Mouse (Mus musculus): Measurements from ENCODE around the gene Bpifb4. TPM values are rescaled to one million over a fixed set of nuclear protein-coding genes. Genes with fewer than 3 reads are reported as not detected.

The Bpifb4 gene
- not detected in 2 replicates for polyA plus RNA-seq (2012; rRNA removed)

DNA sequence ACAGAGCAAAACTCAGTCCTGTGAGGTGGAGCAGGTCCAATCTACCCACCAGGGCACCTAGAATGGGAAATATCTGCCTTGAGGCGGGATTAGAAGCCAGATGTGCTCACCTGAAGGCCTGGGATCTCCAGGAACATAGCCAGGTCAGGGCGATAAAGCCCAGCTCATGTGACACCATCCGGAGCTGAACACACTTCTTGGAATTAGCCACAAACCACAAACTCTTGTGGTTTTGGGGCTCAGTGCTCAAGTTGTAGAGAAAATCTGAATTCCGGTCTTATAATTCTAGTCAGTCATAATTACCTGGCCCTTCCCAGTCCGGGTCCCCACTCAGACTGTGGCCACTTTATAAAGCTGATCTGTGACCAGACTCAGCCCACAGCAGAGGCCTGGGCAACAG, at the start of gene Bpifb4:
Gene Bpifb4, plus strand, starts transcription at position 370 of the 400 bp plus-strand sequence.
- DNase-seq (ENCODE audit: low spot score): no peak

DNA sequence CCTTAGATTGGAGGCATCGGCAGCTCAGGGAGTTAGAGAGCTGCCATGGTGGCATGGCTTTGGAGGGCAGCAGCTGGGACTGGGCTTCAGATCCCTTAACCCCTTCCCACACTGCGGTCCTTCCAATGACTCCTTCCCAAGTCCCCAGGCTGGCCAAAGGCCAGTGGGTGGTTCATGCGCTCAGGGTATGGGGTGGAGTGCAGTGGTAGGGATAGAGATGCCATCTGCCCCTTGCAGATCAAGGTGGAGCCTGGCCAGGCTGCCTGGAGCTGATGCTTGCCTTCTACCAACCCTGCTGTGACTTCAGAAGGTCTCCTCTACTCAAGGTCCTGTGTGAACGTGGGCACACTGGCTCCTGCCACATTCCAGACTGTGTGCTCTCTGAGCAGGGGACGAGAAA, 38.9 kb upstream of the Bpifb4 start:
- DNase-seq (ENCODE audit: low spot score): no peak

DNA sequence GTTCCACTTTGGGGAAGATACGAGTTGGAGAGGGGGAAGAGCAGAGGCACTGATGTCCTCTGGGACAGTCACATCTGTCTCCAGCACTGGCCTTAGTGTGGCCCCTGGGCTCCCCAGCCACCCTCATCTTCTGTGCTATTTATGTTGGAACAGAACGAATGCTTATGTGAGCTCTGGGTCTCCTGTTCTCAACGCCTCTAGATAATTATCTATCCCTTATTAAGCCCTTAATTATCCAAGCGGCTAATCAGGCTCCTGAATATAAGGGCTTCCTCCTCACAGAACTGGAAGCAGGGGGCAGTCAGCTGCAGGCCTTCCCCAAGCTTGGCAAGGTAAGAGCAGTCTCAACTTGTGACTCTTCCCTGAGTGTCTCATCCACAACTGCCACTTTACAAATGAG, 37.9 kb upstream of the Bpifb4 start, which contains the start of gene Bpifb6:
Gene Bpifb6, plus strand, starts transcription at position 301 of the 400 bp plus-strand sequence.
- no peak for DNase-seq (ENCODE audit: low spot score)

DNA sequence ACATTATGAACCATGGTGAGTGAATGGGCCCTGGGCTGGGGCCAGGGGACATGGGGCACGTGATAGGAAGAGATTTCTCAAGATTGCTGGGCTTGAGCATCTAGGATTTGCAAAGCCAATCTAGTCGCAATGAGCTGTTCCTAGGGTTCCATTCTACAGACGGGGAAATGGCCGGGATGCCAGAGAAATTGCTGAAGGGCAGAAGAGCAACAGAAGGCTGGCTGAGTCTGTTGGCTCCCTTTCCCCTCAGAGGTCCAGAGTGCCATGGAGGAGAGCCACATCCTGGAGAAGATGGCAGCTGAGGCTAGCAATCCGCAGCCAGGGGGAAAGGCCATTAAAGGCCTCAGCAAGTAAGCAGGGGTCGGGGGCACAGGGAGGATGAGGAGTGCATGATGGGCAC, 35.3 kb upstream of the Bpifb4 start:
- DNase-seq (ENCODE audit: low spot score): no peak

DNA sequence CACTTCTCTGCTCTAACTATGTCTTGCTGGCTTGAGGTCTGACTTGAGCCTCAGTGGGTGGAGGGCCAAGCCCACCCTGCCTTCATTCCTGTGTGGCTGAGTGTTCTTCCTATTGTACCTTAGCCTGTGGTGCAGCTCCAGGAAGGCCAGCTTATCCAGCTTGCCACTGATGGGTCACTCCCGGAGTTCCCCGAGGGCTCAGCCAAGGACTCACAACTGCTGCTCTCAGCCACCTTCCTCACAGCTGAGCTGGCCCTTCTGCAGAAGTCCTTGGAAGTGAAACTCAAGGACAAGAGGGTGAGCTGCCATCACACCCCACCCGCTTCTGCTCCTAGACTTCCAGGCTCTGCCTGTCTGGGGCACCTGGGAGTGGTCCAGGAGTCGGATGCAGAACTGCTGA, 31.4 kb upstream of the Bpifb4 start:
- no peak for DNase-seq (ENCODE audit: low spot score)

DNA sequence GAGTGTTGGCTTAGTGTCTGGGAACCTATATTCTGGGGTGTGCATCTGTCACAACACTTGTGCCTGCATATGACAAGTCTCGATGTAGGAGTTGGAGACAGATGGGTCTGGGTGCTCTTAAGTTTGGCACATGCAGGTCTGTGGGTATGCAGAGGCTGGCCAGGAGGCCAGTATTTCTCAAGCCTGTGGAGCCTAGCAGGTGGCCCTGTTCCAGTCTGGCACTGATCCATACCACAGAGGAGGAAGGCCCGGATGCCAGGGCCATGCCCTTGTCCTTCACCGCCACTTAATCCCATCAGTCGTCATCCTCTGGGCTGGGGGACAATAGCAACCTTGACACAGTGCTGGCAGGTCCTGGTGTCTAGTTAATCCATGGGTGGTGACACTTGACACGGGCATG, 23.9 kb upstream of the Bpifb4 start:
- DNase-seq (ENCODE audit: low spot score): no peak

DNA sequence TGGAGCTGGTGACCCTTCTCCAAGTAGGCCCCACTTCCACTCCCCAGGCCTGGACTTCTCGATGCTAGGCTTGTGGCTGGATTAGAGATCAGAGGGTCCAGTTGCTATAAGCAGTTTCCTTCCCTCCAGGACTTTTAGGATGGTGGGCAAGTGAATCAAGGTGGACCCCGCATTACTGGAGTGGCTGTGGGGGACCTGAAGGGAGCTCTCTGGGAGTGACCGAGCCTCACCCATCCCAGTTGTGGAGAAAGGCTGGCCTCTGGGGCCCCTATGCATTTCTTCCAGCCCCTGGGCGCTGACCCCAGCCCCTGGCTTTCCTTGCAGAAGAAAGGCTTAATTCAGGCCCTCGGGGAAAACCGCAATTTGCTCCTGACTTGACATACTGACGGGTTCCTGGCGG, 20.1 kb upstream of the Bpifb4 start, which contains the start of gene Bpifb3:
Gene Bpifb3, plus strand, starts transcription at position 301 of the 400 bp plus-strand sequence.
- no peak for DNase-seq (ENCODE audit: low spot score)

DNA sequence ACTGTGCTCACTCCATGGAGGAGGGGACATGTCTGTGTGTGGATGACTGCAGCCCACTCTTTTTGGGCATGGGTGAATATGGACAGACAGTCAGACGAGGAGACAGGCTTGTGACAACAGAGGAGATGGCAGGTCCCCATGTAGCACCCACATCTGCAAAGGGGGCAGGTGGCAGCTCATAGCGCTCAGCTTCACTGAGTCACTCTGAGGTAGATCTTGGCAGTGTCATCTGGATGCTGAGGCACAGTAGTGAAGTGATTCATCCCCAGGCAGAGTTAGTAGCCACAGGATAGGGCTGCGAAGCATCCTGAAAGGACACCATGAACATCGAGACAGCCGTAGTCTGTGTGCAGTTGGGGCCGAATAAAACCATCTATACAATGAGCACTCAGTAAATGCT, 16.8 kb upstream of the Bpifb4 start:
- no peak for DNase-seq (ENCODE audit: low spot score)

DNA sequence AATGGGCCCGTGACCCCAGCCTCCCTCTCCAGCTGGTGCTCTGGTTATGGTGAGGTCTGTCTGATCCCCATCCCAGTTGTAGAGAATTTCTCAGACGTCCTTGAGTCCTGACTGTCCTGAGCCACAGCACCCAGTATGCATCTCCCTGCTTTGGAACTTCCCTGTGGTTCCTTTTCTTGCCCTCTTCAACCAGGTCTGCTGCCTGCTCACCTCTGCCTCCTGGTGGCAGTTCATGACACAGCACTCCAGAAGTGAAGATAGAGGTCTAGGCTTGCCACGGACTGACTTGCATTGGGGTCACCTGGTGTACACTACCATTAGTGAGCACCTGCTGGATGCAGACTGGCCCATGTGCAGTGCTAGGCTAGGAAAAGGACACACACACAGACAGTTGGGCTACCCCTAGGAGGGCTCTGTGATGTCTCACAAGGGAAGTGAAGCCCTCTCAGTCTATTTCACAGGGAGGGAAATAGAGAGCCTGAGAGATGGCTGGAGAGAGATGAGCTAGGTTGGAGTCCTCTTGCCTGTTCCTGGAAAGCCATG, 8.1 kb upstream of the Bpifb4 start:
- DNase-seq (ENCODE audit: low spot score): no peak

DNA sequence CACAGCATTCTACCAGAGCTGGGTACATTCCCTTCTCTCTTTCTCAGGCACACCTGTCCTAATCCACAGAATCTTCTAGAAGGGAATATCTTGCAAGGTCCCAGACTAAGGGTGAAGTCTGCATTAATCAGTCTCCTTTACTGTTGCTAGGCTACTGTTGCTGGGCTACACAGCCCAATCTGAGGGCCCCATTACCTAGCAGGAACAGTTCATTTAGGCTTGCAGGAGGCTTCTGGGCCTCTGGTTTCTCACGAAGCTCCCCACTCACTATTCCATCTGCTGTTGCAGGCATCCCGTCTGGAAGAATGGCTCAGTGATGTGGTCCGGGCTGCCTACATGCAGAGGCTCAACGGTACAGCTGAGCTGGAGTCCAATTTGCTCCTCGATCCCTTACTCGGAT, 6.9 kb upstream of the Bpifb4 start:
- no peak for DNase-seq (ENCODE audit: low spot score)

DNA sequence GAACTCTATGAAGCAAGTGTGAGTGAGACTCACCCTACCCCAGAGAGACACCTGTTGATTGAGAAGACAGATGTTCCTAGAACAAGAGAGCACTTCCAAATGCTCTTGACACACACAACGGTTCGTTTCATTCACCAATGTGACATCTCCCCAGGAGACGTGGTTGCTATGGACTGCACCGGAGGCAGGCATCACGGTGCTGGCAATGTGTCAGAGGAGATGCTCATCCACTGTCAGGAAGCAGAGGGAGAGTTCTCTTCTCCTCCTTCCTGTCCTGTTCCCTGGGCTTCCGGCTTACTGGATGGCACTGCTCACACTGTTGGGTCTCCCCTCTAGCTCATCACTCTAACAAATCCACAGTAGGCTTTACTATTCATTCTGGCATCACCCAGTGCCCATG, 4.7 kb upstream of the Bpifb4 start:
- DNase-seq (ENCODE audit: low spot score): no peak

DNA sequence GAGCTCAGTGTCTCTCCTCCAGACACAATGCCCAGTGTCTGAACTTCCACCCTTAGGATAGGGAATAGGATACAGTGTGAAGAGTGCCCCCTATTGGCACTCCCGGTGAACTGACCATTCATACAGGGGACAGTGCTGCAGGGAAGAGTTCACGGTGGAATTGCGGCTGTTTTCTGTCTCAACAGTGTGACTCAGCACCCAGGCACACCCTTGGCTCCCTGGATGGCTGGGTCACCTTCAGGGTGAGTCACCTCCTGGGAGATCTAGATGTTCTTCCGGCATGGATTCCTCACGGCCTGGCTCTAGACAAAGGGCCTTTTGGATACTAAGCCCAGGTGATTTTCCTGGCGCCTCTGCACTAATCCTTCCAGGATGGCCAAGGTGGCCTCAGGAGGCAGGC, 2.7 kb upstream of the Bpifb4 start:
- no peak for DNase-seq (ENCODE audit: low spot score)

DNA sequence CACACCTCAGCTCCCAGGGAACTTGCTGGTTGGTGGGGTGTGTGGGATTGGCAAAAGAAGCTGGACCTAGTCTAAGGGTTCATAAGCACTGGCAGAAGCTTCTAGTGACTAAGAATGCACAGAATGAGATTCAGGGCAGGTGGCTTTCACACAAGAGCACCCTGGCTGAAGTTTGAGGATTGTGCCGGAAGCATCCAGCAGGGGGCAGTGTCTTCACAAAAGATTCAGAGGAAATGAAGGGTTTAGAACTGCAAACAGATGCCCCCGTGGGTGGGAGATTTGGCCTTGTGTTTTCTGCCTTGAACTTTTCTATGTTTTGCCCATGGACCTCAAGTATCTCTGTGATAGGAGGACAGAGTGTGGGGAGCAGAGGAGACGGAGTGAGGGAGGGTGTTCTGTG, 5.5 kb downstream of the Bpifb4 start:
- DNase-seq (ENCODE audit: low spot score): no peak

DNA sequence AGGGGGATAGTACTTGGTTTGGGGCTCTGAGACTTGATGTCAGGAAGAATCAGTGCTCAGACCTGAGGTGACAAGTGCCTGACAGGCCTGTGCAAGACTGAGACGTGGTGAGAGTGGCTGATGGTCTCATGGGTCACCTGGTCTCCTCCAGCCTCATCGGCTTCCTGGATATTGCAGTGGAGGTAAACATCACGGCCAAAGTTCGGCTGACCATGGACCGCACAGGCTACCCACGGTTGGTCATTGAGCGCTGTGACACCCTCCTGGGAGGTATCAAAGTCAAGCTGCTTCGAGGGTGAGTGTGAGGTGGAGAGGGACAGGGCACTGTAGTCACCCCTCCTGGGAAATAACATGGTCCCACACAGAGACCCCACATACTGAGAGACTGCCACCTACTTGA, 6.6 kb downstream of the Bpifb4 start:
- DNase-seq (ENCODE audit: low spot score): no peak

DNA sequence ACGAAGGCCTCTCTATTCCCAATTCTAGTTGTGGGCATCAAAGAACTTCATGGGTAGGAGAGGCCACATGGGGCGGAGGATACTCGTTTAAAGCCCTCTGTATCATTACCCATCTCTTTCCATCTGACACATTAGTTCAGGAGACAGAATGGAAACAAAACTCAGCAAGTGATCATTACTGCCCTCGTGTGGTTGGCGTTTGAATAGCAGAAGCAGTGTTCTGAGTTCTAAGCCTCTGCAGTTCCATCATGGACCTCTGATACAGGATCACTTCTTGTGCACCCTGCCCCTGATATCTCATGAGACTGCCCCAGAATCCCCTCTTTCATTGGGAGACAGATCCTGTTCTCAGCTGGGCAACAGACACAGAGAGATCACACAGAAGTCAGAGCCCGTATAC, 14.9 kb downstream of the Bpifb4 start:
- DNase-seq (ENCODE audit: low spot score): no peak

DNA sequence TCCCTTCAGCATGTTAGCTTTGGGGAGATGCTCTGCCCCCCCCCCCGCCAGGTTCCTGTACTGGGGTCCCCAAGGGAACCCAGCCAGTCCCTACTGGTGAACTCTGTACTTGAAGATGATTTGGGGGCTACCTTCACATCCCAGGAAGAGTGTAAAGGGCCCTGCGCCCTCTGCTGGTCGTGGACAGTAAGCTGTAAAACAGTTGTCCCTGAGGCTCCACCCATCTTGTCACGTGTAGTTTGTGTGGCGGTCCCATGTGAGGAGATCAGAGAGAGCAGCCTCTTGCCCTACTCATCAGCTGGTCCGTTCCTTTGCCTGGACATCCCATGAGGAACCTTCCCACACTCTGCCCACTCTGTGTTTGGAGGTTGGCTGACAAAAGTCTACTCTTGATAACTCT, 15.8 kb downstream of the Bpifb4 start:
- DNase-seq (ENCODE audit: low spot score): no peak

DNA sequence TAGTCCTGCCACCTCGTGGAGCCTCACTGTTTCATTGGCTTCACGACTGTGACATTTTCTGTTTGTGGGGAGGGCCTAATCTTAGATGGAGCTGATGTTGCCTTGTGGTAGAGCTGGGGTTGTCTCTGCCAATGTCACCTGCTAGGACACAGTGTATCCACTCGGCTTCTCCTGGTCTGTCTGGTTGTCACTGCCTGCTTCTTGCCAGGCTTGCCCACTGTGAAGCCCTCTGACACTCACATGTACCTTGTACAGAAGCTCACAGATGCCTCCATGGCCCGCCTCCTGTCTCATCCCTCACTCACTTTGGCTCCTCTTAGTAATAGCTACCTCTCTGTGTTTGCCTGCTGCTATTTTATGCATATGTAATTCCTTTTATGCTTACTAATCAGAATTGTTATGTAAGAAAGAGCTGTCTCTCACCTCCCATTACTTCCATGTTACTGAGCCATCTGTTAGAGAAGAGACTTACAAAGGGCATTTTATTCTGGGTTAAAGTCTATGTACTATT, 24.9 kb downstream of the Bpifb4 start:
- no peak for DNase-seq (ENCODE audit: low spot score)

DNA sequence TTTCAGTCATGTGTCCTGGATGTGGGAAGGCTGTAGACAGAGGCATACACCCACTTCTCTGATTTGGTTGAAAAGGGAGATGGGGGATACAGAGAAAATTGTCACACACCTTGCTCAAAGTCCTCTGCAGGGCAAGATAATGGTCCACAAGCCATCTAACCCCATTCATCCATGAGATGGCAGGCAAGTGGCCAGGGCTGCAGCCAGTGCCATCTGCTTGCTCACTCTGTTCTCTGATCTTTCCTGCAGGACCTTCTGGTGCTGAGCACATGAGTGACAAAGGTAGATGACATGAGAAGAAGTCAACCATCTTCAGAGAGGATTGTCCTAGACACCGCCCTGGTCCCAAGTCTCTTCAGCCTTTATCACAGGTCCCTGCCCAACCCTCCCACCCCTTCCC, 25.3 kb downstream of the Bpifb4 start:
- DNase-seq (ENCODE audit: low spot score): no peak

DNA sequence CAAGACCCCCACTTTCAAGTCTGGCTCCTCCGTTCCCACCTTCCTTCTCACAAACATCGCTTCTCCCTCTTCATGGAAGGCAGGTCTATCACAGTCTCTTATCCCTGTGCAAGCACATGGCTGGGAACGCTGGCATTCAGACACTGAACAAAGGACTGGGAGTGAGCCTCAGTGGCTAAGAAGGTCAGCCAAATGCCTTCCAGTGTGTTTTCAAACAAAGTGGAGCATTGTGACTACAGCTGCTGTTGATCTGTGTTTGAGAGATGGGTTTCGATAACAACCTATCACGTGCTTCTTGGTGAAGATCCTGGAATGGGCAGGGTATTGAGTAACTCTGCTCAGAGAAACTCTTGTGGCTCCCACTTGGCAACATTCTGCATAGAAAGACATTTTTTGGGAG, 32.2 kb downstream of the Bpifb4 start:
- no peak for DNase-seq (ENCODE audit: low spot score)

DNA sequence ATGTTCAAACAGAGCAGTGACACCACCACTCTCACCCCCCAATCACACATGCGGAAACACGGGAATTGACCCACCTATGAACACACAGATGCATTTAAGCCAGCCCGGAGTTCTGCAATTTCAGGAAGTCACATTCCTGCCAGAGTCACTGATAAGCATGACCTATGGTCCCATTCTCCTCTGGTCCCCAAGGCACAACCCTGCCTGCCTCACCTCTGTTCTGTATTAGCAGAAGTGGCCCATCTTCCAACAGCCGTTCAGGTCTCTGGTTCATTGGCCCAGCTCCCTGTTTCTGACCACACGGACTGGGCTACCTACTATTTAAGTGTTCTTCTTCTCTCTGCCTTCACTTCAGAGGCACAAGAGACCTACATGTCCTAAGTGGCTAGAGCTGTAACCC, 36.6 kb downstream of the Bpifb4 start, which contains the start of gene Bpifa6:
Gene Bpifa6, plus strand, starts transcription at position 364 of the 400 bp plus-strand sequence.
- DNase-seq (ENCODE audit: low spot score): no peak

DNA sequence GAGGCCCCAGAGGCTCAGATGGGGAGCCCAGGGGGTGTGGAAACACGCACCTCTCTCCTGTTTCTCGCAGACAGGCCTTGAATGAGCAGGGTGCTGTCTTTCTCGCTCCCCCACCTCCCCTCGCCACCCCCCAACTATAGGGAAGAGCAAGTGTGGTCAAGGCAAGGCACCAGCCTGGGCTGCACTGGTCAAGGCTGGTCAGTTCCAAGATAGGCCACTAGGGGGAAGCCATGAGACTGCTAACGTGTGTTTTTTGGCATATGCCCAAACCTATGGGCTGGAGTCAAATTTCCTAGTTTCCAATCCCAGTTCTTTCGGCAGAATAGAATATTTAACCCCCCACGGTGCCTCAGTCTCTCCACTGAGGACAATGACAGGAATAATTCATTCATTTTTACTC, 57.8 kb downstream of the Bpifb4 start:
- DNase-seq (ENCODE audit: low spot score): peak; percentile 39

DNA sequence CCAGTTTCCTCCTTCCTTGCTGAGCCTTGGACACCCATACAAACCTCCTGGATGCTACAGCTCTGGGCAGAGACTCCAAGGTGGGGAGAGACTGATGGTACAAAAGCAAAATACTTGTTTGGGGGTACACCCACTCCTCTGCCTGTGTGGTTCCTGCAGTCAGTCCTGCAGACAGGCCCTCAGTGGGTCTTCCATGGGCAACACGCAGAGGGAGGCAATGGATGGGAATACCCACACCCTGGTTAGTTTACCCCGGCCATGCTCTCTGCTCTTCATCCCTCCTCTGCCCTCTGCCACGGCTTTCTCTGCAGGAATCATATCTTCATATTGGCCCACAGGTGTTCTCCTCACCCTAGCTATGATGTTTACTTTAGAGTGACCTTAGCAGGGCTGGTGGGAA, 62.5 kb downstream of the Bpifb4 start:
- no peak for DNase-seq (ENCODE audit: low spot score)

DNA sequence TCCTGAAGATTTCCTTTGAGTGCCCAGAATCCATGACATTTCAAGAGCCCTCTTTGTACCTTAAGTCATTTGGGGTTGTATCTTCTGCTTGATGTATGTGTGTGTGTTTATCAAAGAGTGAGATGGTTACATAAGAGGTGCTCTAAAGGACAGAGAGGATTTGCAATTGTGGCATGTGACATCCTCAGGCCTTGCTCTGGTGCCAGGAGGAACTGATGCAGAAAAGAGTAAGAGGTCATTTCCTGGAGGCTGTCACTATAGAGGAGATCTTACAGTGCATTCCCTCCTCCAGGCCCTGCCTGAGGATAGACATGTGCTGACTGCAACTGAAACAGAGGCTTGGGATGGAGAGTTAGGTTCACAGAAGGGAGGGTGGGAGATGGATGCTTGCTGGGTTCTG, 63.0 kb downstream of the Bpifb4 start:
- no peak for DNase-seq (ENCODE audit: low spot score)

DNA sequence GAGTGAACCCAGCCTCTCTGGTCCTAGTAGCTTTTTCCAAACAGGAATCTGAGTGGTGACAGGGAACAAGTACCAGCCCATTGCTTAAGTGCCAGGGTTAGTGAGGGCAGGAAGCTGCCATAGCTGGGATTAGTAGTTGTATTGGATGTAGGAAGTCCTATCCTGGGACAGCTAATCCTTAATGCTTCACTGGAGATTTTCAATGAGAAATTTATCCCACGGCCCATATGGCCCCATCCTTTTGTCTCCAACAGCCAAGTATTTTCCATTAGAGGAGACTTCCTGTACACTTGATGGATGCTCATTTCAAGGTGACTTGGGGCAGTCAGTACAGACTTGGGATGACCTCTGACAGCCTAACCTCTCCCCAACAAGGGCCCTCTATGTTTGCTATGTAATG, 66.4 kb downstream of the Bpifb4 start:
- no peak for DNase-seq (ENCODE audit: low spot score)
